Mouse (Mus musculus): ENCODE results near the gene Psmc2.

- no peak for TF ChIP-seq CTCF (IDR thresholded peaks at IDR 0.05; ENCODE audit: low read depth, low read length)
- no peak for TF ChIP-seq POLR2A (IDR thresholded peaks at IDR 0.05; ENCODE audit: borderline replicate concordance, low read depth, low read length)
These were observed 2.4 kb downstream of the Psmc2 start for GRCm38 (mm10) chr5:21787186-21788105.

Measured in bone marrow macrophage, adult 2 months (primary cell).